Mouse (Mus musculus): ENCODE measurements around the gene Ipo11.

DNA sequence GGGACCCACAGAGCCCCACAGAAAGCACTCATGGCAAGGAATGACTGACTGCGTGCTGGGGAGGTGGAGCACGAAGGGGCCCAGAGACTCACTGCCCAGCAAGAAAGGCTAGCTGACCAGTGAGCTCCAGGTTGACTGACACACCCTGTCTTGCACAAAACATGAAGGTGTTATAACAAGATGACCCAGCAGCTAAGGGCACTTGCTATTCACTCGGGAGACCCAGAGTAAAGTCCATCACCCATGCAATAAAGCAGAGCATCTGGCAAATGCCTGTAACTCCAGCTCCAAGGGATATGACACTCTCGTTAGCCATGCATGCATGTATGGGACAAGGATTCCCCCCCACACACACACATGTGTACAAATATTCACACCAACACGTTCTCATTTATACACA, 78.0 kb downstream of the Ipo11 start:
- no peak for TF ChIP-seq EP300 (optimal IDR thresholded peaks at IDR 0.05)
- no peak for TF ChIP-seq CTCF (IDR thresholded peaks at IDR 0.05; ENCODE audit: low read depth)

Measured in stomach, postnatal 0 days (tissue).